Mouse (Mus musculus) megakaryocyte, embryonic 14.5 days (primary cell): ENCODE data around the gene Bcas1. TPM values are rescaled to one million over a fixed set of nuclear protein-coding genes. Genes with fewer than 3 reads are reported as not detected.
A peak's percentile ranks its signal among the peaks of the same experiment; 100 is the strongest.
"Not testable (repeated sequence)": the region's sequence is repeated elsewhere in the genome, so short reads cannot be mapped to it uniquely, and the experiment has no call there.

Experiments used
- H3K27me3 ChIP-seq: replicated peaks from 2 replicates; pipeline ENCODE3; 2012; ENCODE audit warnings: inconsistent platforms
- H3K36me3 ChIP-seq: replicated peaks from 2 replicates; pipeline ENCODE3; 2012; ENCODE audit warnings: low read length, inconsistent platforms, mixed read lengths
- H3K4me1 ChIP-seq: 2 replicates; pipeline ENCODE4 v1.6.1; 2012; ENCODE audit warnings: inconsistent platforms
- H3K4me3 ChIP-seq: replicated peaks from 2 replicates; pipeline ENCODE3; 2012; ENCODE audit warnings: moderate library complexity, mild to moderate bottlenecking, inconsistent platforms
- H3K9me3 ChIP-seq: 2 replicates; pipeline ENCODE4 v1.6.1; 2012; ENCODE audit warnings: inconsistent platforms
- FLI1 ChIP-seq: IDR thresholded peaks from 2 replicates; pipeline ENCODE4 v1.6.1; 2012; ENCODE audit warnings: low read length, inconsistent platforms, mixed read lengths
- GATA1 ChIP-seq: IDR thresholded peaks from 3 replicates; pipeline ENCODE4 v1.6.1; 2012; ENCODE audit warnings: mixed read lengths, low read length, inconsistent platforms, borderline replicate concordance
- polyA plus RNA-seq: library from polyadenylated mRNA; stranded (reverse); fragments of >175 nt; gene quantifications from 2 replicates; pipeline ENCODE4 v1.2.3, GENCODE M21; 2012; ENCODE audit warnings: low replicate concordance; ENCODE audit not compliant: insufficient read depth

Gene Bcas1
- polyA plus RNA-seq, 1 experiment: not detected

- peak overlapping the region; percentile 23 for H3K4me3 ChIP-seq
- peaks cover 56% of the 10 kb centered on the region for H3K27me3 ChIP-seq
- no peaks in the 10 kb centered on the region for H3K36me3 ChIP-seq
- no peaks in the 10 kb centered on the region for H3K9me3 ChIP-seq
- no peak for TF ChIP-seq GATA1
- TF ChIP-seq FLI1: no peak
- H3K4me1 ChIP-seq: no peaks in the 10 kb centered on the region
These were observed 32.2 kb upstream of the Bcas1 start for GRCm38 (mm10) chr2:170459805-170460204.

- TF ChIP-seq GATA1: no peak
- no peak for TF ChIP-seq FLI1
- no peaks in the 10 kb centered on the region for H3K36me3 ChIP-seq
- H3K9me3 ChIP-seq: no peaks in the 10 kb centered on the region
- no peak overlapping the region for H3K4me3 ChIP-seq
- no peaks in the 10 kb centered on the region; the same call in 1 of the 2 replicates for H3K4me1 ChIP-seq
- peaks cover 61% of the 10 kb centered on the region for H3K27me3 ChIP-seq
These were observed 31.5 kb upstream of the Bcas1 start for GRCm38 (mm10) chr2:170459183-170459582.

- H3K4me1 ChIP-seq, H3K9me3 ChIP-seq, H3K36me3 ChIP-seq, H3K4me3 ChIP-seq: not testable (repeated sequence)
- H3K27me3 ChIP-seq: peaks cover 56% of the 10 kb centered on the region
These were observed 26.2 kb upstream of the Bcas1 start for GRCm38 (mm10) chr2:170453809-170454208.

- Histone ChIP-seq H3K27me3 (peaks cover 47% of the 10 kb centered on the region), H3K4me3 (no peak overlapping the region), H3K36me3 (no peaks in the 10 kb centered on the region), H3K9me3 (no peaks in the 10 kb centered on the region), H3K4me1 (no peaks in the 10 kb centered on the region; the same call in 1 of the 2 replicates)
- TF ChIP-seq FLI1: no peak
- TF ChIP-seq GATA1: no peak
These were observed 23.3 kb upstream of the Bcas1 start for GRCm38 (mm10) chr2:170450933-170451332.

GRCm38 (mm10) chr2:170447651-170448050 lies 20.0 kb upstream of the Bcas1 start:
- TF ChIP-seq GATA1 (no peak), FLI1 (no peak)
- H3K36me3 ChIP-seq: no peaks in the 10 kb centered on the region
- H3K9me3 ChIP-seq: no peaks in the 10 kb centered on the region
- no peak overlapping the region for H3K4me3 ChIP-seq
- no peaks in the 10 kb centered on the region for H3K4me1 ChIP-seq
- H3K27me3 ChIP-seq: peaks cover 33% of the 10 kb centered on the region

- TF ChIP-seq FLI1 (no peak), GATA1 (no peak)
- Histone ChIP-seq H3K4me1 (no peaks in the 10 kb centered on the region), H3K4me3 (no peak overlapping the region), H3K27me3 (peaks cover 28% of the 10 kb centered on the region), H3K36me3 (no peaks in the 10 kb centered on the region), H3K9me3 (no peaks in the 10 kb centered on the region)
These were observed 19.3 kb upstream of the Bcas1 start for GRCm38 (mm10) chr2:170446843-170447383.

GRCm38 (mm10) chr2:170445861-170446260 lies 18.2 kb upstream of the Bcas1 start:
- Histone ChIP-seq H3K4me3 (no peak overlapping the region), H3K36me3 (no peaks in the 10 kb centered on the region), H3K9me3 (no peaks in the 10 kb centered on the region), H3K27me3 (peaks cover 22% of the 10 kb centered on the region), H3K4me1 (no peaks in the 10 kb centered on the region)
- TF ChIP-seq GATA1: no peak
- TF ChIP-seq FLI1: no peak

- no peak for TF ChIP-seq FLI1
- no peak for TF ChIP-seq GATA1
- H3K4me3 ChIP-seq: no peak overlapping the region
- H3K27me3 ChIP-seq: peaks cover 31% of the 10 kb centered on the region
- H3K4me1 ChIP-seq: no peaks in the 10 kb centered on the region
- H3K36me3 ChIP-seq: no peaks in the 10 kb centered on the region
- H3K9me3 ChIP-seq: no peaks in the 10 kb centered on the region
These were observed 14.9 kb upstream of the Bcas1 start for GRCm38 (mm10) chr2:170442535-170442934.

GRCm38 (mm10) chr2:170438782-170439181 lies 11.1 kb upstream of the Bcas1 start:
- Histone ChIP-seq H3K4me3 (no peak overlapping the region), H3K9me3 (no peaks in the 10 kb centered on the region), H3K36me3 (no peaks in the 10 kb centered on the region), H3K4me1 (no peaks in the 10 kb centered on the region), H3K27me3 (peaks cover 25% of the 10 kb centered on the region)
- TF ChIP-seq FLI1: no peak
- TF ChIP-seq GATA1: no peak

- Histone ChIP-seq H3K27me3 (peaks cover 25% of the 10 kb centered on the region), H3K36me3 (no peaks in the 10 kb centered on the region), H3K4me1 (no peaks in the 10 kb centered on the region), H3K4me3 (no peak overlapping the region), H3K9me3 (no peaks in the 10 kb centered on the region)
- no peak for TF ChIP-seq FLI1
- no peak for TF ChIP-seq GATA1
These were observed 8.6 kb upstream of the Bcas1 start for GRCm38 (mm10) chr2:170436204-170436603.

GRCm38 (mm10) chr2:170432152-170432551 lies 4.5 kb upstream of the Bcas1 start:
- Histone ChIP-seq H3K27me3 (peaks cover under 1% of the 10 kb centered on the region), H3K4me3 (no peak overlapping the region), H3K4me1 (no peaks in the 10 kb centered on the region)

More at GRCm38 (mm10) chr2:170432152-170432551, 4.5 kb upstream of the Bcas1 start:
- TF ChIP-seq FLI1 (no peak), GATA1 (no peak)
- Histone ChIP-seq H3K36me3 (no peaks in the 10 kb centered on the region), H3K9me3 (no peaks in the 10 kb centered on the region; the same call in 1 of the 2 replicates)
